Mouse (Mus musculus): ENCODE measurements around the gene Dnajc12. TPM values are rescaled to one million over a fixed set of nuclear protein-coding genes. Genes with fewer than 3 reads are reported as not detected.
"Not testable (repeated sequence)": the region's sequence is repeated elsewhere in the genome, so short reads cannot be mapped to it uniquely, and the experiment has no call there.

Dnajc12 gene
- polyA plus RNA-seq, 1 experiment, result 32.1 TPM

DNA sequence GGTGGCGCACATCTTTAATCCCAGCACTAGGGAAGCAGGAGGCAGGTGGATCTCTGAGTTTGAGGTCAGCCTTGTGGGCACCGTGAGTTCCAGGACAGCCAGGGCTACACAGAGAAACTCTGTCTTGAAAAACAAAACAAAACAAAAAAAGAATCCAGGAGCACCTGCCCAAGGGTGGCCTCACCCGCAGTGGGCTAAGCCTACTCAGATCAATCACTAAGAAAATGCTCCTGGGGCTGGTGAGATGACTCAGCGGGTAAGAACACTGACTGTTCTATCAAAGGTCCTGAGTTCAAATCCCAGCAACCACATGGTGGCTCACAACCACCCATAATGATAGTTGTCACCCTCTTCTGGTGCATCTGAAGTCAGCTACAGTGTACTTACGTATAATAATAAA lies 5.9 kb upstream of the Dnajc12 start:
- H3K4me1 ChIP-seq (ENCODE audit: control insufficient read depth, insufficient read depth, low read length), result no peaks in the 10 kb centered on the region
- no peak overlapping the region for H3K4me3 ChIP-seq (replicated peaks; ENCODE audit: insufficient read depth, low read depth, low read length)
- no peak for TF ChIP-seq CTCF (IDR thresholded peaks at IDR 0.05; ENCODE audit: borderline replicate concordance, insufficient read depth, low read depth, low read length)
- no peak for TF ChIP-seq POLR2A (IDR thresholded peaks at IDR 0.05; ENCODE audit: borderline replicate concordance, insufficient read depth, low read length)
- no peak for DNase-seq
- no peaks in the 10 kb centered on the region for H3K27me3 ChIP-seq (ENCODE audit: control insufficient read depth, insufficient read depth, low read length)
- H3K27ac ChIP-seq (ENCODE audit: insufficient read depth, low read length), result no peak overlapping the region
- WGBS, result 90% methylated on average over 5 of the region's 5 CpGs

DNA sequence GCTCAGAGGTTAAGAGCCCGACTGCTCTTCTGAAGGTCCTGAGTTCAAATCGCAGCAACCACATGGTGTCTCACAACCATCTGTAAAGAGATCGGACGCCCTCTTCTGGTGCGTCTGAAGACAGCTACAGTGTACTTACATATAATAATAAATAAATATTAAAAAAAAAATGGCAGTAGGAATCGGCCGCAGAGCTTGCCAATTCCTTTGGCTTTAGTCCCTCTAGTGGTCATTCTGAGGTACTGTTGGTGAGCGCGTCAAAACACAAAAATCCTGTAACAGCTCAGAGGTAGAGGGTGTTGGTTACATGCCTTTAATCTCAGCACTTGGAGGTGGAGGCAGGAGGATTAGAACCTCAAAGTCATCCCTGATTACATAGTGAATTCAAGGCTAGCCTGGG lies 4.8 kb upstream of the Dnajc12 start:
- TF ChIP-seq POLR2A (IDR thresholded peaks at IDR 0.05; ENCODE audit: borderline replicate concordance, insufficient read depth, low read length) (no peak), CTCF (IDR thresholded peaks at IDR 0.05; ENCODE audit: borderline replicate concordance, insufficient read depth, low read depth, low read length) (peak; percentile 61; the same call in 1 of the 2 replicates)
- Histone ChIP-seq H3K4me1 (ENCODE audit: control insufficient read depth, insufficient read depth, low read length) (no peaks in the 10 kb centered on the region), H3K4me3 (replicated peaks; ENCODE audit: insufficient read depth, low read depth, low read length) (no peak overlapping the region), H3K27me3 (ENCODE audit: control insufficient read depth, insufficient read depth, low read length) (no peaks in the 10 kb centered on the region), H3K27ac (ENCODE audit: insufficient read depth, low read length) (no peak overlapping the region)
- DNase-seq, result peak; percentile 61 to 62
- 17% methylated on average over 9 of the region's 9 CpGs for WGBS

DNA sequence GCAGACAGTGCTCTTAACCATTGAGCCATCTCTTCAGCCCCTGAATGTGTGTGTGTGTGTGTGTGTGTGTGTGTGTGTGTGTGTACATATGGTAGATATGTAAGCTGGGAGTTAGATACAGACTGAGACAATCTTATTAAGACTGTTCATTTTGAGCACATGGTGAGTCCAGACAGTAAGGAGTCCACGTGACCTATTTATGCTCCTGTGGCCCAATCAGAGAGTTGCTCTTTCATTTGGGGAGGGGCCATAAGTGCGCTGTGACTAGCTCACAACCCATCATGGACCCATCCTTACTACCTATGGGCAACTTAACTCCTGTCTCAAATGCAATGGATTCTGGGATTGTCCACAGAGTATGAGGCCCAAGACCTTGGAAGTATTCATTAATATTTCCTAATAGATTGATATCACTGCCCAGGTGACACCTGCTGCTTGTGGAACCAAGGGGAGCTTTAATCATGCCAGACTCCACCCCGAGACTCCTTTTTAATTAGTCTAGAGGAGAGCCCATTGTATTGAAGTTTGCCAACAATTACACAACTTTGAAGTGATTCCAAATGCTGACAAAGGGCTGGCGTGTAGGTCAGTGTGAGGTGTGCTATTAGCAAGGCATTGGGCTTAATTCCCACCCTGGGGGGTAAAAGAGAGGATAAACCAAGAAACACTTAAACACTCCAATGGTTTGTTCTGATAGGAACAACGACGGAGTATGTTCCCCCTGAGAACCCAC lies 3.1 kb upstream of the Dnajc12 start:
- DNase-seq, result no peak

DNA sequence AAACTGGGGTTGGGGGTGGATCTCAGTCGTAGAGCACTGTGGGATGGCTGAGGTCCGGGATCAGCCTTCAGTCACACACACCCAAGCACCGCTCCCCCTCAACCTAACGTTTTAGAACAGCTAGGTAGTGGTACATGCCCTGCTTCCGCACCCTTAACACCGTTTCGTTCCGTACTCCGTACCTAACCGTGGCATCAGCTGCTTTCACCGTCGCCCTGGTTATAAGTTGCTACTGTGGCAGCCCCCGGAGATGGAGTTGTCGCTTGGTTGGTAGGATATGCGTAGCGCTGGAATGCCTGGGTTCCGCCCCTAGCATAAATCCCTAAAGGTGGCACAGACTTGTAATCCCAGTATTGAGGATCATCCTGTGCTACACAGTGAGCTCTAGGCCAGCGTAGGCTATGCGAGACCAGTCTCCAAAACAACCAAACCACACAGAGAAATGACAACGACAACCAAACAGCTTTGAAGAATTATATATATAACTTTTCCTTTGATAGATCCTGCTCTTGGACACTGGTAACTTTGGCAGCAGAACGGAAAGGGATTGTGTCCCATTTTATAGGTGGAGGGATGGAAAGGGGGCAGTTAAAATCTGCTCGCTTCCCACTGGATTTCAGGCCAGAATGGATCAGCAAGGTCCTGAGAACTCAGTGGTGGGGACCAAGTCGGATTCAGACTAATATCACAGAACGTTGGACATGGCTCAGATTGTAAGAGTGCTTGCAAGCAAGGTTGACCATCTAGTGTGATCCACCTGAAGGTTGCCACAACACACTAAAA lies 554 bp upstream of the Dnajc12 start, which contains the start of gene Sirt1:
Gene Sirt1 (minus strand): TSS at position 207 of the 783 bp plus-strand sequence.
- no peaks in the 10 kb centered on the region for H3K27me3 ChIP-seq (ENCODE audit: control insufficient read depth, insufficient read depth, low read length)
- peak; percentile 31 to 46 for DNase-seq
- H3K4me1 ChIP-seq (ENCODE audit: control insufficient read depth, insufficient read depth, low read length), result no peaks in the 10 kb centered on the region
- H3K27ac ChIP-seq (ENCODE audit: insufficient read depth, low read length), result peak within 1 kb of the TSS; percentile 63
- 4% methylated on average over 24 of the region's 24 CpGs for WGBS
- TF ChIP-seq CTCF (IDR thresholded peaks at IDR 0.05; ENCODE audit: borderline replicate concordance, insufficient read depth, low read depth, low read length) (no peak), POLR2A (IDR thresholded peaks at IDR 0.05; ENCODE audit: borderline replicate concordance, insufficient read depth, low read length) (0 out of 2 replicates have a peak, but pooled peaks have one; percentile 9)
- H3K4me3 ChIP-seq (replicated peaks; ENCODE audit: insufficient read depth, low read depth, low read length), result peak within 1 kb of the TSS; percentile 90

More for the DNA sequence above, 3.1 kb upstream of the Dnajc12 start:
- Histone ChIP-seq H3K27ac (ENCODE audit: insufficient read depth, low read length) (no peak overlapping the region), H3K27me3 (ENCODE audit: control insufficient read depth, insufficient read depth, low read length) (no peaks in the 10 kb centered on the region), H3K4me3 (replicated peaks; ENCODE audit: insufficient read depth, low read depth, low read length) (no peak overlapping the region), H3K4me1 (ENCODE audit: control insufficient read depth, insufficient read depth, low read length) (no peaks in the 10 kb centered on the region)
- TF ChIP-seq POLR2A (IDR thresholded peaks at IDR 0.05; ENCODE audit: borderline replicate concordance, insufficient read depth, low read length) (no peak), CTCF (IDR thresholded peaks at IDR 0.05; ENCODE audit: borderline replicate concordance, insufficient read depth, low read depth, low read length) (no peak)
- WGBS, result 65% methylated on average over 6 of the region's 6 CpGs

DNA sequence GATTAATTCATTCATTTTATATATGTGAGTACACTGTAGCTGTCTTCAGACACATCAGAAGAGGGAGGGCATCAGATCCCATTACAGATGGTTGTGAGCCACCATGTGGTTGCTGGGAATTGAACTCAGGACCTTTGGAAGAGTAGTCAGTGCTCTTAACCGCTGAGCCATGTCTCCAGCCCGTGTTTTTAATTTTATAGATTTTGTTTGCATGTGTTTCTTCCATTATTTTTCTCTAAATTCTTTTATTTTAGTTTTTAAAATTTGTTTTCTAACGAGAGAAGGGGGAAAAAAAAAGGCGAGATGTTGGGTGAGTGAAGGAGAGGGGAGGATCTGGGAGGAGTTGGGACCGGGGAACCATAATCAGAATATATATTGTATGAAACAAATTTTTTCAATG lies 3.7 kb downstream of the Dnajc12 start:
- DNase-seq; H3K4me3 ChIP-seq (replicated peaks; ENCODE audit: insufficient read depth, low read depth, low read length); H3K27me3 ChIP-seq (ENCODE audit: control insufficient read depth, insufficient read depth, low read length); H3K4me1 ChIP-seq (ENCODE audit: control insufficient read depth, insufficient read depth, low read length); H3K27ac ChIP-seq (ENCODE audit: insufficient read depth, low read length): not testable (repeated sequence)
- WGBS, result 19% methylated on average over 5 of the region's 5 CpGs

DNA sequence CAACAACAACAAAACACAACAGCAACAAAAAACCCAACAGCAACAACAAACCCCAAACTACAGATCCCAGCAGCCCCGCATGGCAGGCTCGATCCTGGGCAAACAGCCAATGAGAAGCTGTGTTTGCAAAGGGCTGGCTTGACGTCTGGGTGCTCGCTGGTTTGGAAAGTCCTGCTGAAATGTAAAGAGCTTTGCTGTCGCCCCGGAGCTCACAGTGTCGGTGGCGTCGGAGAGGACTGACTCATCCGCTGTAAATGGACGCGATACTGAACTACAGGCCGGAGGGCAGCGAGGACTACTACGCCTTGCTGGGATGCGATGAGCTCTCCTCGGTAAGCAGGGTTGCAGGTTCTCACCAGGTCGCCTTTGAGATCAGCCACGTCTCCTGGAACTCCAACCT lies 4.2 kb downstream of the Dnajc12 start:
- Histone ChIP-seq H3K4me1 (ENCODE audit: control insufficient read depth, insufficient read depth, low read length) (peaks cover 5% of the 10 kb centered on the region), H3K27ac (ENCODE audit: insufficient read depth, low read length) (peak overlapping the region; percentile 56), H3K4me3 (replicated peaks; ENCODE audit: insufficient read depth, low read depth, low read length) (peak overlapping the region; percentile 71), H3K27me3 (ENCODE audit: control insufficient read depth, insufficient read depth, low read length) (no peaks in the 10 kb centered on the region)
- peak; percentile 85 for TF ChIP-seq POLR2A (IDR thresholded peaks at IDR 0.05; ENCODE audit: borderline replicate concordance, insufficient read depth, low read length)
- no peak for TF ChIP-seq CTCF (IDR thresholded peaks at IDR 0.05; ENCODE audit: borderline replicate concordance, insufficient read depth, low read depth, low read length)
- under 1% methylated on average over 19 of the region's 19 CpGs for WGBS
- DNase-seq, result peak; percentile 91 to 94

DNA sequence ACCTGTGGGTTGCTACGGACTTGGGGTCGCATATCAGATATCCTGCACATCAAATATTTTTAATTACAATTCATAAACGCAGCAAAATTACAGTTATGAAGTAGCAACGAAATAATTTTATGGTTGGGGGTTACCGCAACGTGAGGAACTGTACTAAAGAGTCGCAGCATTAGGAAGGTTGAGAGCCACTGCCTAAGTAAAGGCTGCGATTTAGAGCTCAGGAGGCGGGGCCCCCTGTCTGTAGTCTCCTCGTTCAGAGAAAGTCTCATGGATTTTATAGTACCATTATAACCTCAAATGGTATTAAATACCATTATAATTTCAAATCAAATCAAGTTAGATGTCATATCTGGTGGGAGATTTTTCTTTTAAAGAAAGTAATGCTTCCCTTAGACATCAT lies 4.7 kb downstream of the Dnajc12 start:
- peaks cover 5% of the 10 kb centered on the region for H3K4me1 ChIP-seq (ENCODE audit: control insufficient read depth, insufficient read depth, low read length)
- WGBS, result 1% methylated on average over 10 of the region's 10 CpGs
- H3K4me3 ChIP-seq (replicated peaks; ENCODE audit: insufficient read depth, low read depth, low read length), result peak overlapping the region; percentile 71
- H3K27me3 ChIP-seq (ENCODE audit: control insufficient read depth, insufficient read depth, low read length), result no peaks in the 10 kb centered on the region
- no peak overlapping the region for H3K27ac ChIP-seq (ENCODE audit: insufficient read depth, low read length)
- no peak for DNase-seq
- TF ChIP-seq CTCF (IDR thresholded peaks at IDR 0.05; ENCODE audit: borderline replicate concordance, insufficient read depth, low read depth, low read length), result no peak
- no peak for TF ChIP-seq POLR2A (IDR thresholded peaks at IDR 0.05; ENCODE audit: borderline replicate concordance, insufficient read depth, low read length)

DNA sequence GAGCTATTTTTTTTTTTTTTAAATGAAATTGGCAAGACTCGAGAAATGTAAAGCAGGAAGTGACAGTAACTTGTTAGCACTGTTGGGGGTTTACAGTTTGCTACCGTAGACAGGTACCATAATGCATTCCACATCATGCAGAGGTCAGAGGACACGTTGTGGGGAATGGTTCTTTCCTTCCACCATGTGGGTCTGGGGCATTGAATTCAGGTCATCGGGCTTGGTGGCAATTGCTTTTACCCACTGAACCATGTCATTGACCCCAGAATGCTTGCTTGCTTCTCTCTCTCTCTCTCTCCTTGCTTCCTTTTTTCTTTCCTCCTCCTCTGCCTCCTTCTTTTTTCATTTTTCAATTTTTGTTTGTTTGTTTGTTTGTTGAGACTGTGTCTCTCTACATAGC lies 6.7 kb downstream of the Dnajc12 start:
- no peak overlapping the region for H3K4me3 ChIP-seq (replicated peaks; ENCODE audit: insufficient read depth, low read depth, low read length)
- H3K27ac ChIP-seq (ENCODE audit: insufficient read depth, low read length), result no peak overlapping the region
- H3K27me3 ChIP-seq (ENCODE audit: control insufficient read depth, insufficient read depth, low read length), result no peaks in the 10 kb centered on the region
- 47% methylated on average over 4 of the region's 4 CpGs for WGBS
- DNase-seq, result no peak
- H3K4me1 ChIP-seq (ENCODE audit: control insufficient read depth, insufficient read depth, low read length), result peaks cover 5% of the 10 kb centered on the region
- no peak for TF ChIP-seq POLR2A (IDR thresholded peaks at IDR 0.05; ENCODE audit: borderline replicate concordance, insufficient read depth, low read length)
- TF ChIP-seq CTCF (IDR thresholded peaks at IDR 0.05; ENCODE audit: borderline replicate concordance, insufficient read depth, low read depth, low read length), result no peak
